Mouse (Mus musculus) C2C12 (cell line): ENCODE data around the gene Cfap74. TPM values are rescaled to one million over a fixed set of nuclear protein-coding genes. Genes with fewer than 3 reads are reported as not detected.

Experiments
- H3K27me3 ChIP-seq: one replicate; pipeline ENCODE4 v1.6.1; 2011; ENCODE audit not compliant: control insufficient read depth, insufficient read depth, insufficient read length
- H3K36me3 ChIP-seq: one replicate; pipeline ENCODE4 v1.6.1; 2011; ENCODE audit not compliant: control insufficient read depth, insufficient read depth
- H3K4me3 ChIP-seq: one replicate; pipeline ENCODE4 v1.5.1; 2011; ENCODE audit warnings: mild to moderate bottlenecking, control low read depth; ENCODE audit not compliant: poor library complexity, insufficient read depth, severe bottlenecking
- H3K79me2 ChIP-seq: one replicate; pipeline ENCODE4 v1.6.1; 2011; ENCODE audit not compliant: control insufficient read depth, insufficient read depth
- H3K79me3 ChIP-seq: one replicate; pipeline ENCODE4 v1.6.1; 2011; ENCODE audit warnings: low read depth, control low read depth
- H3ac ChIP-seq: one replicate; pipeline ENCODE3; 2011; ENCODE audit warnings: low read depth; ENCODE audit not compliant: control insufficient read depth, insufficient read length
- CEBPB ChIP-seq: IDR thresholded peaks from one replicate; pipeline ENCODE4 v1.6.1; 2011; ENCODE audit warnings: low read depth, mild to moderate bottlenecking, control low read depth, moderate library complexity
- CTCF ChIP-seq: IDR thresholded peaks from one replicate; pipeline ENCODE4 v1.5.1; 2011; ENCODE audit not compliant: control insufficient read depth, insufficient read depth, insufficient read length
- FOSL1 ChIP-seq: IDR thresholded peaks from one replicate; pipeline ENCODE4 v1.8.0; 2011; ENCODE audit warnings: mild to moderate bottlenecking, low read length; ENCODE audit not compliant: poor library complexity, insufficient read depth, severe bottlenecking
- MAX ChIP-seq: IDR thresholded peaks from one replicate; pipeline ENCODE4 v1.6.1; 2011; ENCODE audit warnings: mild to moderate bottlenecking, control low read depth
- MYOD1 ChIP-seq: IDR thresholded peaks from one replicate; pipeline ENCODE4 v1.6.1; 2011; ENCODE audit warnings: low read depth; ENCODE audit not compliant: control insufficient read depth, insufficient read length
- MYOG ChIP-seq: IDR thresholded peaks from one replicate; pipeline ENCODE4 v1.6.1; 2011; ENCODE audit not compliant: control insufficient read depth, insufficient read length; ENCODE audit errors: extremely low read depth
- USF1 ChIP-seq: IDR thresholded peaks from one replicate; pipeline ENCODE4 v1.6.1; 2011; ENCODE audit warnings: low read depth, mild to moderate bottlenecking, control low read depth, moderate library complexity
- polyA plus RNA-seq: library from polyadenylated mRNA; unstranded; fragments of >200 nt; fragmentation: generic; extraction: Trizol; gene quantifications from one replicate; pipeline ENCODE4 v1.2.1, GENCODE M21; 2012; ENCODE audit warnings: missing spikeins

Gene Cfap74
- polyA plus RNA-seq, 1 experiment = 0.90 TPM

GRCm38 (mm10) chr4:155429202-155429601 lies 20.2 kb downstream of the Cfap74 start:
- Histone ChIP-seq H3K27me3 (peaks cover 67% of the 10 kb centered on the region), H3K79me2 (no peaks in the 10 kb centered on the region), H3K4me3 (no peak overlapping the region), H3ac (no peak overlapping the region), H3K36me3 (no peaks in the 10 kb centered on the region), H3K79me3 (no peaks in the 10 kb centered on the region)
- TF ChIP-seq CTCF (no peak), USF1 (no peak), MAX (no peak)

GRCm38 (mm10) chr4:155432358-155432757 lies 23.4 kb downstream of the Cfap74 start:
- TF ChIP-seq CEBPB = no peak
- TF ChIP-seq CTCF = no peak
- TF ChIP-seq MYOD1 = no peak
- no peak for TF ChIP-seq USF1
- no peak for TF ChIP-seq FOSL1
- TF ChIP-seq MAX = no peak
- no peak for TF ChIP-seq MYOG
- Histone ChIP-seq H3K4me3 (no peak overlapping the region), H3K27me3 (peaks cover 69% of the 10 kb centered on the region), H3K79me2 (no peaks in the 10 kb centered on the region), H3K79me3 (no peaks in the 10 kb centered on the region), H3K36me3 (no peaks in the 10 kb centered on the region), H3ac (no peak overlapping the region)

GRCm38 (mm10) chr4:155433993-155434392 lies 25.0 kb downstream of the Cfap74 start:
- H3K79me2 ChIP-seq = no peaks in the 10 kb centered on the region
- H3K36me3 ChIP-seq = no peaks in the 10 kb centered on the region
- TF ChIP-seq MYOD1 (no peak), CEBPB (no peak), CTCF (no peak), MAX (no peak), MYOG (no peak), USF1 (no peak), FOSL1 (no peak)
- no peak overlapping the region for H3ac ChIP-seq
- no peaks in the 10 kb centered on the region for H3K79me3 ChIP-seq
- H3K27me3 ChIP-seq = peaks cover 69% of the 10 kb centered on the region
- H3K4me3 ChIP-seq = no peak overlapping the region

GRCm38 (mm10) chr4:155442808-155443207 lies 33.8 kb downstream of the Cfap74 start:
- no peaks in the 10 kb centered on the region for H3K36me3 ChIP-seq
- no peak for TF ChIP-seq USF1
- TF ChIP-seq MAX = no peak
- TF ChIP-seq CEBPB = no peak
- TF ChIP-seq MYOG = no peak
- TF ChIP-seq FOSL1 = no peak
- TF ChIP-seq MYOD1 = no peak
- TF ChIP-seq CTCF = no peak
- H3K79me3 ChIP-seq = no peaks in the 10 kb centered on the region
- H3K27me3 ChIP-seq = peaks cover 49% of the 10 kb centered on the region
- no peak overlapping the region for H3K4me3 ChIP-seq
- no peaks in the 10 kb centered on the region for H3K79me2 ChIP-seq
- no peak overlapping the region for H3ac ChIP-seq

- Histone ChIP-seq H3K4me3 (no peak overlapping the region), H3K79me3 (no peaks in the 10 kb centered on the region), H3K79me2 (no peaks in the 10 kb centered on the region), H3K36me3 (no peaks in the 10 kb centered on the region), H3ac (no peak overlapping the region), H3K27me3 (peaks cover 21% of the 10 kb centered on the region)
- TF ChIP-seq MYOG = no peak
- TF ChIP-seq CEBPB = no peak
- TF ChIP-seq MYOD1 = no peak
- no peak for TF ChIP-seq FOSL1
- TF ChIP-seq CTCF = no peak
- no peak for TF ChIP-seq MAX
- no peak for TF ChIP-seq USF1
Measured at GRCm38 (mm10) chr4:155451597-155451996, 42.6 kb downstream of the Cfap74 start.

- no peak overlapping the region for H3K4me3 ChIP-seq
- no peaks in the 10 kb centered on the region for H3K79me3 ChIP-seq
- no peaks in the 10 kb centered on the region for H3K79me2 ChIP-seq
- H3K36me3 ChIP-seq = no peaks in the 10 kb centered on the region
- no peak for TF ChIP-seq FOSL1
- no peak for TF ChIP-seq USF1
- no peak for TF ChIP-seq MYOD1
- TF ChIP-seq CEBPB = no peak
- TF ChIP-seq CTCF = no peak
- no peak for TF ChIP-seq MAX
- no peak for TF ChIP-seq MYOG
- peaks cover 65% of the 10 kb centered on the region for H3K27me3 ChIP-seq
- H3ac ChIP-seq = no peak overlapping the region
Measured at GRCm38 (mm10) chr4:155458575-155458974, 49.6 kb downstream of the Cfap74 start.
